Mouse (Mus musculus): ENCODE results near the gene Ypel5.

DNA sequence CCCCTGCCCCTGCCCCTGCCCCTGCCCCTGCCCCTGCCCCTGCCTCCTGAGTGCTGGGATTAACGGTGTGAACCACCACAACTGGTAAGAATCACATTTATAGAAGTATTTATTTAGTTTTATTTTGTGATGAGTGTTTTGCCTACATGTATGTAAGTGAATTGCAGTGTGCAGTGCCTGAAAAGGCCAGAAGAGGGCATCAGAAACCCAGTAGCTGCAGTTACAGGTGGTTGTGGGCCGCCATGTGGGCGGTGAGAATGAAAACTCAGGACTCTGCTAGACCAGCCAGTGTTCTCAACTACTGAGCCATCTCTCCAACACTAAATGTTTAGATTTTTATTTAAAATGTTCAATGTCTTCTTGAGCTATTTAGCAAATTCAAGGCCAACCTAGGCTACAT lies 39.7 kb upstream of the Ypel5 start:
- TF ChIP-seq CTCF (IDR thresholded peaks at IDR 0.05) (peak; percentile 28), EP300 (IDR thresholded peaks at IDR 0.05) (no peak)
